In genomic region chr17:43989334-43989945, GRCm38 (mm10) we compare ENCODE assay signal across 11 mouse cellular contexts.
A peak's percentile ranks its signal among the peaks of the same experiment; 100 is the strongest.
DNase-seq lines count a peak whose midpoint lies in the region; ATAC-seq and TF ChIP-seq lines count a peak whose summit lies in the region.
"Had no signal": no experiment of that assay in that cellular context is flagged by ENCODE, and none has a peak within 500 bp of the region (broad histone marks: within the 10 kb centered on the region; RNA-seq: fewer than 3 reads in every experiment).

No protein-coding gene starts in this region.

- no peak for TF ChIP-seq CTCF in brain, embryonic 14.5 days (IDR thresholded peaks at IDR 0.05; ENCODE audit: borderline replicate concordance, extremely low read depth, insufficient read depth, insufficient read length)
- TF ChIP-seq CTCF in hindbrain, postnatal 0 days (IDR thresholded peaks at IDR 0.05; ENCODE audit: low read depth) = no peak

- no peak overlapping the region for H3K4me2 ChIP-seq in hindbrain, postnatal 0 days (ENCODE audit: low read depth, low read length)
- H3K4me2 ChIP-seq: limb, embryonic 15.5 days had no signal

- H3K4me3 ChIP-seq in hindbrain, postnatal 0 days (ENCODE audit: low read length) = no peak overlapping the region
- H3K4me3 ChIP-seq: limb, embryonic 15.5 days had no signal

- H3K27me3 ChIP-seq in hindbrain, postnatal 0 days (ENCODE audit: insufficient read depth, low read length) = no peaks in the 10 kb centered on the region
- H3K27me3 ChIP-seq: limb, embryonic 15.5 days had no signal

- peaks cover 8% of the 10 kb centered on the region; the same call in 1 of the 2 replicates for H3K4me1 ChIP-seq in hindbrain, postnatal 0 days (ENCODE audit: insufficient read depth, low read length)

- peak; percentile 10 for DNase-seq in kidney, postnatal 10 days
- no peak for DNase-seq in kidney, postnatal 14 days
- DNase-seq in NIH3T3 (ENCODE audit: low read depth) = peak; percentile 95
- peak; percentile 69 for DNase-seq in brain, embryonic 14.5 days (ENCODE audit: low read depth)
- DNase-seq in hindbrain, postnatal 0 days (ENCODE audit: low spot score) = peak; percentile 57
- no peak for DNase-seq in adrenal gland, postnatal 10 days
- DNase-seq: cerebellum, adult 11-12 months; gastrocnemius, postnatal 25 days; lung, postnatal 4 days had no signal

- H3K27ac ChIP-seq in hindbrain, postnatal 0 days = 0 out of 2 replicates have a peak overlapping the region, but pooled peaks have one; percentile 8
- H3K27ac ChIP-seq: limb, embryonic 15.5 days had no signal

- TF ChIP-seq POLR2A in brain, embryonic 14.5 days (IDR thresholded peaks at IDR 0.05; ENCODE audit: borderline replicate concordance, extremely low read depth, insufficient read depth, insufficient read length, poor library complexity, severe bottlenecking) = no peak

- ATAC-seq in hindbrain, postnatal 0 days = no peak
- no peak for ATAC-seq in megakaryocyte progenitor cell, adult 5-6 weeks (replicated peaks; ENCODE audit: poor library complexity)

- H3K36me3 ChIP-seq in hindbrain, postnatal 0 days (ENCODE audit: insufficient read depth, low read length) = no peaks in the 10 kb centered on the region
- H3K36me3 ChIP-seq: limb, embryonic 15.5 days had no signal

- WGBS in hindbrain, postnatal 0 days = 50% methylated on average over 5 of the region's 5 CpGs

- H3K9me3 ChIP-seq in hindbrain, postnatal 0 days (ENCODE audit: low read length) = no peaks in the 10 kb centered on the region
- H3K9me3 ChIP-seq: limb, embryonic 15.5 days had no signal

- no peak overlapping the region for H3K9ac ChIP-seq in hindbrain, postnatal 0 days (replicated peaks; ENCODE audit: low read length)
- H3K9ac ChIP-seq: limb, embryonic 15.5 days had no signal

Comparison
In these comparisons a context has a peak if more than half of its experiments do, and no peak if none do; other contexts are left out.
1. DNase-seq: peak in kidney, postnatal 10 days (single experiment), NIH3T3 (single experiment), brain, embryonic 14.5 days (single experiment) and hindbrain, postnatal 0 days (single experiment); none in kidney, postnatal 14 days (single experiment) and adrenal gland, postnatal 10 days (single experiment).